Mouse (Mus musculus): Measurements from ENCODE around the gene Soga3. TPM values are rescaled to one million over a fixed set of nuclear protein-coding genes. Genes with fewer than 3 reads are reported as not detected.

Soga3 gene
- 0.06 and 0.13 TPM in 2 replicates for polyA plus RNA-seq (2012; rRNA removed)

DNA sequence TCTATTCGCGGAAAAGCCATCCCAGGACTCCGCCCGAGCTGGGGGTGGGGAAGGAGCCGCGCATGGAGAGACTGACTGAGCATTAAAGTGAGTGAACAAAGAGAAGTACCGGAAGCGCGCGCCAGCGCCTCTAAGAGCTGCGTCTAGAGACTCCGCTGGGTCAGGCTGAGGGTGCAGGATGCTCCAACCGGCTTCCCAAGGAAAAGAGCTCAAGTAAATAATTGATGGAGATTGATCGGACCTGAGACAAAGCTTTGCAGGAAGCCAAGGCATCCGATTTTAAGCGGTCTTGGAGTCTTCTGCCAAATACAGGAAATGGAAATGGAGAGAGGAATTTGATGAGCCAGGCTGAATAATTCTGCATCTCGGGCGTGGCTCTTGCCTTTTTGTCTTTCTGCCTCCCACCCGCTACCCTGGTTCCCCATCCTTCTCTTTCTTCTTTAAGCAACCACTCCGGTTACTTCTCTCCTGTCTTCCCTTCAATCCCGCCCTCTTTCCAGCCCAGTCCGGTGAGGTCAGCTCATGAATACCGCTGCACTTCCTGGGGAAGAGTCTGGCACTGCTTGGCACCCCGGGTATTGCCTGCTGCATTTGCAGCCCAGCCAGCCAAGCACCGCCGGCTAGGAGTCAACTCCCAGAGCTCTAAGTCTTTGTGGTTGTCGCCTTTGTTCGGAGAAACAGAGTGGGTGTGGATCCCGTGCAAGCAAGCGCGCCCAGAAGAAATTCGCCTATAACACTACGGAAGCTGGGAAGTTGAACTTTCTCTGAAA, at the start of gene Soga3:
Soga3 (plus strand) TSS at position 274 of the 770 bp plus-strand sequence.

DNA sequence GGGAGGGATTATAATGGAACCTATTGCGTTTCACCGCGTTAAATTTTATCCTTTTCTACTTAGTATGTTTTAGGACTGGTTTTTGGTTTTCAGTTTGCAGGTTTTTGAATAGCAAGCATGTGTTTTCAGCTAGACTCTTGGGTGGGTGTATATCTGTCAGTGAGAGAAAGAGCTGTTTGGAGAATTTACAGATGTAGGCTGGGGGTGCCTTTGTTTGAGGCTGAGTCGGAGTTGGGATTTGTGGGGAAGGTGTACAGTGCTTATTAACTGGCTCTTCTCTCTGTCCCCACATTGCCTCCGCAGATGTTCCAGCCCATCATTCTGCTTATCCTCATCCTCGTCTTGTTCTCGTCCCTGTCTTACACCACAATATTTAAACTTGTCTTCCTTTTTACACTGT, 55.0 kb downstream of the Soga3 start, which contains the start of gene Gm49353:
Gm49353 (plus strand) TSS at position 313 of the 400 bp plus-strand sequence.

DNA sequence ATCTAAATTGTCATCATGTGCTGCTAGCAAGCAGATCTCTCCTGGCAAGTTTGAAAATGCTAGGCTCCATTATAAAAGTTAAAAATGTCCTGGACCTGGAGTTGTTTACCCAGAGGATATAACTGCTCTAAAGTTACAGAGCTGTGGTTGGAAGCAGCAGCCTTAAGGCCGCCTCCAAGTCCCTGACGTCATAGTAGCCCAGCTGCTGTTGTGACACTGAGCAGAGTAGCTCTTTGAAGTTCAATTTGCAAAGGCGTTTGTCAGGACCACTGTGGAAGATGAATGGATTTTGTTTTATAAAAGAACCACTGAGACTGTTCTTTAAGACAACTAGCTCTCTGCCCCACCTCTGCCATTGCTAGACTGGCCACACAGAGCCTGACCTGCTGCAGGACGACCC, 67.8 kb downstream of the Soga3 start, which contains the start of gene 9330159F19Rik:
9330159F19Rik (plus strand) TSS at position 154 of the 400 bp plus-strand sequence.

Other genes with a start within 250 kb of the Soga3 start
- not detected in 2 replicates for gene 2310057J18Rik, start 157.5 kb upstream of the Soga3 start, polyA plus RNA-seq (2012; rRNA removed)
- not detected in 2 replicates for gene Gm49353, start 55.1 kb downstream of the Soga3 start, polyA plus RNA-seq (2012; rRNA removed)
- 0.06 and 0.08 TPM in 2 replicates for gene 9330159F19Rik, start 67.8 kb downstream of the Soga3 start, polyA plus RNA-seq (2012; rRNA removed)
- 0.32 and 0.52 TPM in 2 replicates for gene Echdc1, start 169.3 kb downstream of the Soga3 start, polyA plus RNA-seq (2012; rRNA removed)
- gene Rnf146, start 218.6 kb downstream of the Soga3 start, polyA plus RNA-seq (2012; rRNA removed) = 3.5 and 5.5 TPM in 2 replicates

Data from stomach, adult 2 months (tissue).